Mouse (Mus musculus) hindbrain, embryonic 10.5 days (tissue): Measurements from ENCODE around the gene Mapk8ip1. TPM values are rescaled to one million over a fixed set of nuclear protein-coding genes. Genes with fewer than 3 reads are reported as not detected.

Experiments
- DNase-seq: peaks from one replicate; pipeline ENCODE4 v3.0.0-alpha.2; 2017; ENCODE audit warnings: low spot score
- H3K27ac ChIP-seq: fragments of 300-500 bp; sonication (generic); 2 replicates; pipeline ENCODE4 v1.5.1; 2016; ENCODE audit warnings: mild to moderate bottlenecking, moderate library complexity
- H3K27me3 ChIP-seq: fragments of 300-500 bp; sonication (generic); 2 replicates; pipeline ENCODE4 v1.6.1; 2016; ENCODE audit warnings: mild to moderate bottlenecking; ENCODE audit not compliant: poor library complexity, insufficient read depth, severe bottlenecking
- H3K36me3 ChIP-seq: fragments of 300-500 bp; sonication (generic); 2 replicates; pipeline ENCODE4 v1.6.1; 2016; ENCODE audit warnings: mild to moderate bottlenecking, moderate library complexity
- H3K4me1 ChIP-seq: fragments of 300-500 bp; sonication (generic); replicated peaks from 2 replicates; pipeline ENCODE4 v1.6.1; 2016; ENCODE audit warnings: mild to moderate bottlenecking
- H3K4me3 ChIP-seq: fragments of 300-500 bp; sonication (generic); 2 replicates; pipeline ENCODE4 v1.5.1; 2016; ENCODE audit warnings: mild to moderate bottlenecking, moderate library complexity
- H3K9me3 ChIP-seq: fragments of 300-500 bp; sonication (generic); 2 replicates; pipeline ENCODE4 v1.6.1; 2016; ENCODE audit warnings: mild to moderate bottlenecking, moderate library complexity
- WGBS: fragments of 180-500 bp; shearing (Covaris S2); methylation state at CpG from one replicate; pipeline ENCODE4 v1.1.7; 2016; 5-methylcytosine and 5-hydroxymethylcytosine counted together
- polyA plus RNA-seq: library from polyadenylated mRNA; unstranded; fragments of >200 nt; fragmentation: Nextera tagmentation; extraction: Ambion mirVana; gene quantifications from 2 replicates; pipeline ENCODE4 v1.2.1, GENCODE M21; 2016

Mapk8ip1 gene
- polyA plus RNA-seq = 55.0 and 75.5 TPM in 2 replicates

GRCm38 (mm10) chr2:92401091-92401561 lies at the start of gene Mapk8ip1:
Gene Mapk8ip1, minus strand, starts transcription at chr2:92401263.
- H3K36me3 ChIP-seq = peaks cover 26% of the 10 kb centered on the region
- 2% methylated on average over 55 of the region's 59 CpGs for WGBS
- H3K4me3 ChIP-seq = peak within 1 kb of the TSS; percentile 84
- H3K27me3 ChIP-seq = peaks cover 6% of the 10 kb centered on the region; the same call in 1 of the 2 replicates
- peak; percentile 50 for DNase-seq
- H3K27ac ChIP-seq = peak within 1 kb of the TSS; percentile 90
- peaks cover 84% of the 10 kb centered on the region for H3K4me1 ChIP-seq
- H3K9me3 ChIP-seq = no peaks in the 10 kb centered on the region

- 73% methylated on average over 7 of the region's 7 CpGs for WGBS
- Histone ChIP-seq H3K36me3 (no peaks in the 10 kb centered on the region), H3K4me1 (peaks cover 24% of the 10 kb centered on the region), H3K9me3 (no peaks in the 10 kb centered on the region), H3K27me3 (no peaks in the 10 kb centered on the region), H3K27ac (no peak overlapping the region), H3K4me3 (no peak overlapping the region)
- DNase-seq = no peak
Measured at GRCm38 (mm10) chr2:92447121-92447740, 46.2 kb upstream of the Mapk8ip1 start.

- H3K4me1 ChIP-seq = peaks cover 22% of the 10 kb centered on the region
- H3K9me3 ChIP-seq = no peaks in the 10 kb centered on the region
- H3K36me3 ChIP-seq = no peaks in the 10 kb centered on the region
- H3K4me3 ChIP-seq = no peak overlapping the region
- DNase-seq = no peak
- no peaks in the 10 kb centered on the region for H3K27me3 ChIP-seq
- WGBS = 79% methylated on average over 8 of the region's 8 CpGs
- H3K27ac ChIP-seq = no peak overlapping the region
Measured at GRCm38 (mm10) chr2:92446656-92447055, 45.6 kb upstream of the Mapk8ip1 start.

- no peak for DNase-seq
- Histone ChIP-seq H3K4me1 (peaks cover 22% of the 10 kb centered on the region), H3K4me3 (no peak overlapping the region), H3K27me3 (no peaks in the 10 kb centered on the region), H3K36me3 (no peaks in the 10 kb centered on the region), H3K27ac (peak overlapping the region; percentile 16; the same call in 1 of the 2 replicates), H3K9me3 (no peaks in the 10 kb centered on the region)
- 44% methylated on average over 9 of the region's 9 CpGs for WGBS
Measured at GRCm38 (mm10) chr2:92445890-92446289, 44.8 kb upstream of the Mapk8ip1 start.

- Histone ChIP-seq H3K9me3 (no peaks in the 10 kb centered on the region), H3K4me1 (peaks cover 22% of the 10 kb centered on the region), H3K36me3 (no peaks in the 10 kb centered on the region), H3K4me3 (no peak overlapping the region), H3K27me3 (no peaks in the 10 kb centered on the region; the same call in 1 of the 2 replicates), H3K27ac (no peak overlapping the region)
- DNase-seq = no peak
- 62% methylated on average over 4 of the region's 4 CpGs for WGBS
Measured at GRCm38 (mm10) chr2:92444376-92444775, 43.3 kb upstream of the Mapk8ip1 start.

GRCm38 (mm10) chr2:92443313-92443712 lies 42.2 kb upstream of the Mapk8ip1 start:
- H3K4me1 ChIP-seq = peaks cover 22% of the 10 kb centered on the region

GRCm38 (mm10) chr2:92442419-92443001 lies 41.4 kb upstream of the Mapk8ip1 start:
- DNase-seq = no peak
- H3K36me3 ChIP-seq = no peaks in the 10 kb centered on the region
- no peaks in the 10 kb centered on the region; the same call in 1 of the 2 replicates for H3K27me3 ChIP-seq
- H3K4me1 ChIP-seq = peaks cover 26% of the 10 kb centered on the region
- no peaks in the 10 kb centered on the region for H3K9me3 ChIP-seq
- H3K4me3 ChIP-seq = no peak overlapping the region
- 79% methylated on average over 12 of the region's 12 CpGs for whole genome bisulfite sequencing
- 0 out of 2 replicates have a peak overlapping the region, but pooled peaks have one; percentile 35 for H3K27ac ChIP-seq

More at GRCm38 (mm10) chr2:92443313-92443712, 42.2 kb upstream of the Mapk8ip1 start:
- 83% methylated on average over 4 of the region's 4 CpGs for WGBS
- no peak overlapping the region for H3K4me3 ChIP-seq
- no peak overlapping the region for H3K27ac ChIP-seq
- H3K27me3 ChIP-seq = no peaks in the 10 kb centered on the region; the same call in 1 of the 2 replicates
- H3K9me3 ChIP-seq = no peaks in the 10 kb centered on the region
- H3K36me3 ChIP-seq = no peaks in the 10 kb centered on the region
- no peak for DNase-seq

- Histone ChIP-seq H3K4me1 (peaks cover 12% of the 10 kb centered on the region), H3K36me3 (no peaks in the 10 kb centered on the region), H3K27ac (no peak overlapping the region), H3K27me3 (peaks cover 2% of the 10 kb centered on the region; the same call in 1 of the 2 replicates), H3K4me3 (no peak overlapping the region), H3K9me3 (no peaks in the 10 kb centered on the region)
- no peak for DNase-seq
- WGBS = 71% methylated on average over 6 of the region's 6 CpGs
Measured at GRCm38 (mm10) chr2:92440432-92440831, 39.4 kb upstream of the Mapk8ip1 start.

- Histone ChIP-seq H3K27me3 (peaks cover 9% of the 10 kb centered on the region; the same call in 1 of the 2 replicates), H3K4me3 (no peak overlapping the region), H3K9me3 (no peaks in the 10 kb centered on the region), H3K27ac (no peak overlapping the region), H3K36me3 (no peaks in the 10 kb centered on the region), H3K4me1 (peaks cover 19% of the 10 kb centered on the region; the same call in 1 of the 2 replicates)
- 65% methylated on average over 3 of the region's 3 CpGs for WGBS
- no peak for DNase-seq
Measured at GRCm38 (mm10) chr2:92438567-92438966, 37.5 kb upstream of the Mapk8ip1 start.

- Histone ChIP-seq H3K27me3 (peaks cover 9% of the 10 kb centered on the region; the same call in 1 of the 2 replicates), H3K4me3 (no peak overlapping the region), H3K4me1 (peaks cover 26% of the 10 kb centered on the region), H3K27ac (0 out of 2 replicates have a peak overlapping the region, but pooled peaks have one; percentile 2), H3K36me3 (no peaks in the 10 kb centered on the region), H3K9me3 (no peaks in the 10 kb centered on the region)
- peak; percentile 82 for DNase-seq
- under 1% methylated on average over 5 of the region's 5 CpGs for WGBS
Measured at GRCm38 (mm10) chr2:92437875-92438274, 36.8 kb upstream of the Mapk8ip1 start.

GRCm38 (mm10) chr2:92437366-92437765 lies 36.3 kb upstream of the Mapk8ip1 start:
- DNase-seq = no peak
- 82% methylated on average over 4 of the region's 4 CpGs for WGBS

GRCm38 (mm10) chr2:92435023-92435422 lies 34.0 kb upstream of the Mapk8ip1 start:
- H3K4me1 ChIP-seq = peaks cover 49% of the 10 kb centered on the region
- peaks cover 9% of the 10 kb centered on the region; the same call in 1 of the 2 replicates for H3K27me3 ChIP-seq
- WGBS = 70% methylated on average over 6 of the region's 6 CpGs
- no peak overlapping the region for H3K27ac ChIP-seq
- H3K36me3 ChIP-seq = no peaks in the 10 kb centered on the region
- no peaks in the 10 kb centered on the region for H3K9me3 ChIP-seq
- no peak for DNase-seq
- H3K4me3 ChIP-seq = peak overlapping the region; percentile 95; the same call in 1 of the 2 replicates

More at GRCm38 (mm10) chr2:92437366-92437765, 36.3 kb upstream of the Mapk8ip1 start:
- Histone ChIP-seq H3K9me3 (no peaks in the 10 kb centered on the region), H3K4me1 (peaks cover 28% of the 10 kb centered on the region), H3K36me3 (no peaks in the 10 kb centered on the region), H3K4me3 (no peak overlapping the region), H3K27ac (0 out of 2 replicates have a peak overlapping the region, but pooled peaks have one; percentile 2), H3K27me3 (peaks cover 9% of the 10 kb centered on the region; the same call in 1 of the 2 replicates)

GRCm38 (mm10) chr2:92434375-92434745 lies 33.3 kb upstream of the Mapk8ip1 start:
- H3K9me3 ChIP-seq = no peaks in the 10 kb centered on the region
- H3K36me3 ChIP-seq = no peaks in the 10 kb centered on the region
- H3K4me1 ChIP-seq = peaks cover 55% of the 10 kb centered on the region
- WGBS = 11% methylated on average over 12 of the region's 12 CpGs
- H3K27me3 ChIP-seq = peaks cover 9% of the 10 kb centered on the region; the same call in 1 of the 2 replicates
- H3K4me3 ChIP-seq = peak overlapping the region; percentile 95
- H3K27ac ChIP-seq = peak overlapping the region; percentile 84
- no peak for DNase-seq
